Mouse (Mus musculus) bone marrow macrophage, adult 2 months (primary cell): ENCODE results near the gene Scaf4.

Source experiments
- CTCF ChIP-seq: IDR thresholded peaks from 2 replicates; pipeline ENCODE4 v1.5.1; 2012; ENCODE audit warnings: low read depth, mild to moderate bottlenecking, low read length, moderate library complexity
- POLR2A ChIP-seq: IDR thresholded peaks from 2 replicates; pipeline ENCODE4 v1.6.1; 2012; ENCODE audit warnings: mild to moderate bottlenecking, low read depth, low read length, borderline replicate concordance

- TF ChIP-seq CTCF = no peak
- no peak for TF ChIP-seq POLR2A
These were observed 14.4 kb upstream of the Scaf4 start for GRCm38 (mm10) chr16:90298426-90299300.
